Mouse (Mus musculus) hindbrain, postnatal 0 days (tissue): ENCODE measurements around the gene Adamtsl1. TPM values are rescaled to one million over a fixed set of nuclear protein-coding genes. Genes with fewer than 3 reads are reported as not detected.

Experiments used
- ATAC-seq: fragments of 200-750 bp; cut with Nextera tagmentation; 2 replicates; pipeline ENCODE4 v1.8.0; 2017; ENCODE audit warnings: mild to moderate bottlenecking, moderate TSS enrichment, moderate library complexity
- DNase-seq: peaks from one replicate; pipeline ENCODE4 v3.0.0-alpha.2; 2015; ENCODE audit warnings: low spot score
- H3K27ac ChIP-seq: fragments of 300-500 bp; sonication (generic); 2 replicates; pipeline ENCODE4 v1.5.1; 2014; ENCODE audit warnings: mild to moderate bottlenecking
- H3K27me3 ChIP-seq: fragments of 300-500 bp; sonication (generic); 2 replicates; pipeline ENCODE4 v1.6.1; 2014; ENCODE audit warnings: low read length, mixed read lengths; ENCODE audit not compliant: insufficient read depth
- H3K36me3 ChIP-seq: fragments of 300-500 bp; sonication (generic); 2 replicates; pipeline ENCODE4 v1.6.1; 2014; ENCODE audit warnings: low read length, mixed read lengths; ENCODE audit not compliant: insufficient read depth
- H3K4me1 ChIP-seq: fragments of 300-500 bp; sonication (generic); 2 replicates; pipeline ENCODE4 v1.6.1; 2014; ENCODE audit warnings: antibody characterized with exemption, low read length, mixed read lengths; ENCODE audit not compliant: insufficient read depth
- H3K4me2 ChIP-seq: fragments of 300-500 bp; sonication (generic); 2 replicates; pipeline ENCODE4 v1.6.1; 2014; ENCODE audit warnings: low read depth, mild to moderate bottlenecking, low read length, moderate library complexity, mixed read lengths
- H3K4me3 ChIP-seq: fragments of 300-500 bp; sonication (generic); 2 replicates; pipeline ENCODE4 v1.5.1; 2014; ENCODE audit warnings: low read length
- H3K9ac ChIP-seq: fragments of 300-500 bp; sonication (generic); replicated peaks from 2 replicates; pipeline ENCODE4 v1.6.1; 2014; ENCODE audit warnings: mild to moderate bottlenecking, low read length, moderate library complexity, mixed read lengths
- H3K9me3 ChIP-seq: fragments of 300-500 bp; sonication (generic); 2 replicates; pipeline ENCODE4 v1.6.1; 2016; ENCODE audit warnings: low read length, mixed read lengths
- CTCF ChIP-seq: IDR thresholded peaks from 2 replicates; pipeline ENCODE4 v1.5.1; 2016; ENCODE audit warnings: antibody characterized with exemption, control low read depth, low read depth
- WGBS: fragments of 180-500 bp; shearing (Covaris S2); extraction: QIAGEN DNeasy Blood & Tissue Kit; methylation state at CpG from one replicate; pipeline ENCODE4 v1.1.7; 2014; 5-methylcytosine and 5-hydroxymethylcytosine counted together
- polyA plus RNA-seq: library from polyadenylated mRNA; unstranded; fragments of >200 nt; fragmentation: Nextera tagmentation; extraction: Ambion mirVana; gene quantifications from 2 replicates; pipeline ENCODE4 v1.2.1, GENCODE M21; 2015
- total RNA-seq: library from RNA; depleted of rRNA; stranded (reverse); fragments of >200 nt; gene quantifications from 2 replicates; pipeline ENCODE4 v1.2.3, GENCODE M21; 2014

Adamtsl1 gene
- total and polyA plus RNA-seq, 2 experiments from 2014 or later = 8.0 to 13.4 TPM

DNA sequence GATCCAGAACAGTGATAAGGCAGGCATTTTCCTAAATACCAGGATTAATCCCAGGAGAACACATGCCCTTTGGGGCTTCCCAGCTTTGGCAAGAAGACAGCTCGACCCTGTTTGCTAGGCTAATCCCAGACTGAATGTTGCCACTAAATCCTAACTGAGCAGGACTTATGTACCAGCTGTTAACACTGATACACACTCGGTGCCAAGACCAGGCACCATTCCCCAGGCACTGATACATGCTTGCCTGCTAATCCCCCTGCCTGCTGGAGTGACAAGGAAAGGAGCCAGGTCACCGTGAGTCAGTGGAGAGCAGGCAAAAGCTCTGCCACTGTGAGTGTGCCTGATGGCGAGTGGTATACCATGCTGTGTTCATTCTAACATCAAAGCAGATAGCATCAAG lies 505.6 kb downstream of the Adamtsl1 start:
- ATAC-seq (peak; percentile 84), DNase-seq (peak; percentile 78)
- 28% methylated on average over 4 of the region's 4 CpGs for WGBS
- H3K9me3 ChIP-seq = no peaks in the 10 kb centered on the region
- H3K36me3 ChIP-seq = no peaks in the 10 kb centered on the region
- no peak overlapping the region for H3K27ac ChIP-seq
- no peak overlapping the region for H3K4me2 ChIP-seq
- no peak overlapping the region for H3K4me3 ChIP-seq
- no peak for TF ChIP-seq CTCF
- H3K9ac ChIP-seq = no peak overlapping the region
- H3K4me1 ChIP-seq = peaks cover 3% of the 10 kb centered on the region
- no peaks in the 10 kb centered on the region for H3K27me3 ChIP-seq

- 0 out of 2 replicates have a peak, but pooled peaks have one; percentile 8 for TF ChIP-seq CTCF
- 21% methylated on average over 10 of the region's 10 CpGs for WGBS
Measured at GRCm38 (mm10) chr4:86020372-86021090, 506.6 kb downstream of the Adamtsl1 start.

DNA sequence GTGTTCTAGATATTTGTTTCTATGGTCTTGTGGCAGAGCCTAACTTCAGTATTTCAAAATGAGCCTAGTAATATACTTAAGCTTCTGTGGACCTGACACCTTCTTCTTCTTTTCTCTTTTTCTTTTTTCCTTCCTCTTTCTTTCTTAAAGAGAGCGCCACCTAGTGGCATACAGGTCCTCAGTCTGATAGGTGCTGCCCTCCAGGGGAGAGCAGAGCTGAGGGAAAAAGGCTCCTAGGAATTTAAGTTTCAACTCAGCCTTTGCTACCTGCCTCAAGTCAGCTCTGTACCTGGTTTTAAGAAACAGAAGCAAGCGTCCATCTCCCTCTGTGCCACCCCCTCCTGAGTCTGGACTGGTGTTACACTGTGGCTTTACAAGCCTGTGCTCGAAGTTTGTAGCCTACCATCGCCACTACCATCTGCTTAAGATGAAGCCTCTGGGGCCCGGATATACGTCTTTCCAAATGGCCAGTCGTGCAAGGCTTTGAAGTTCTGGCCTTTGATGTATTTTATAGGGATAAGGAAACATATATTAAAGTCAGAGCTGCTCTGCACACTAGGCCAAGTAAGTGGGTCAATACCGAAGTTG lies 510.7 kb downstream of the Adamtsl1 start:
- DNase-seq = peak; percentile 70
- peaks cover 3% of the 10 kb centered on the region for H3K4me1 ChIP-seq
- H3K27ac ChIP-seq = no peak overlapping the region
- H3K4me2 ChIP-seq = no peak overlapping the region
- no peak overlapping the region for H3K9ac ChIP-seq
- peak; percentile 81 for TF ChIP-seq CTCF
- 57% methylated on average over 8 of the region's 8 CpGs for whole genome bisulfite sequencing
- H3K9me3 ChIP-seq = no peaks in the 10 kb centered on the region
- no peak overlapping the region for H3K4me3 ChIP-seq
- 0 out of 2 replicates have a peak, but pooled peaks have one; percentile 37 for ATAC-seq
- H3K27me3 ChIP-seq = no peaks in the 10 kb centered on the region
- H3K36me3 ChIP-seq = no peaks in the 10 kb centered on the region

More at GRCm38 (mm10) chr4:86020372-86021090, 506.6 kb downstream of the Adamtsl1 start:
- no peaks in the 10 kb centered on the region for H3K9me3 ChIP-seq
- no peak overlapping the region for H3K9ac ChIP-seq
- DNase-seq (peak; percentile 86), ATAC-seq (peak; percentile 90)
- H3K27ac ChIP-seq = peak overlapping the region; percentile 41; the same call in 1 of the 2 replicates
- H3K4me2 ChIP-seq = no peak overlapping the region
- no peaks in the 10 kb centered on the region for H3K27me3 ChIP-seq
- H3K4me3 ChIP-seq = no peak overlapping the region
- peaks cover 3% of the 10 kb centered on the region for H3K4me1 ChIP-seq
- no peaks in the 10 kb centered on the region for H3K36me3 ChIP-seq

GRCm38 (mm10) chr4:86029486-86029885 lies 515.5 kb downstream of the Adamtsl1 start:
- no peak overlapping the region for H3K4me2 ChIP-seq
- TF ChIP-seq CTCF = no peak
- peaks cover 4% of the 10 kb centered on the region for H3K4me1 ChIP-seq
- H3K4me3 ChIP-seq = no peak overlapping the region
- no peaks in the 10 kb centered on the region for H3K9me3 ChIP-seq
- no peak for ATAC-seq
- no peaks in the 10 kb centered on the region for H3K36me3 ChIP-seq
- H3K27me3 ChIP-seq = no peaks in the 10 kb centered on the region
- H3K9ac ChIP-seq = no peak overlapping the region
- no peak overlapping the region for H3K27ac ChIP-seq
- 70% methylated on average over 6 of the region's 6 CpGs for whole genome bisulfite sequencing
- DNase-seq = no peak

DNA sequence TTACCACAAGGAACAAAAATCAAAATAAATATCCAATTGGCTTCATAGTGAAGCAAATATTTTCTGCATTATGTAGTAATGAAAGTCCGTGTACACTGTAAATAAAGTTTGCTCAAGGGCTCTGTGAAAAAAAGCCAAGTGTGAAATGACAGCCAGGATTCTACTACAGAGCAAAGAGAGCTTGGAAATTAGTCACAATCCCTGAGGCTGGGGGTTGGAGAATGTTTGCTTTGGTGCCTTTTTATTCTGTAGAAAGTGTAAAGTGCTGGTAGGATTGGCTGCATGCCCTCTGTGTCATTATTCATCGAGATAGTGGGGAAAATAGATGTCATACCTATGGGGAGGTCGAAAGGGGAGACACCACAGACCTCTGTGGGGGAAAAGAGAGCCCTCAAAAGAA lies 516.2 kb downstream of the Adamtsl1 start:
- no peak for ATAC-seq
- no peaks in the 10 kb centered on the region for H3K27me3 ChIP-seq
- no peak for DNase-seq
- no peaks in the 10 kb centered on the region for H3K36me3 ChIP-seq
- H3K9ac ChIP-seq = no peak overlapping the region
- H3K9me3 ChIP-seq = no peaks in the 10 kb centered on the region
- H3K4me3 ChIP-seq = no peak overlapping the region
- peaks cover 4% of the 10 kb centered on the region for H3K4me1 ChIP-seq
- TF ChIP-seq CTCF = no peak
- 51% methylated on average over 3 of the region's 3 CpGs for WGBS
- no peak overlapping the region for H3K27ac ChIP-seq
- no peak overlapping the region for H3K4me2 ChIP-seq

- WGBS = 9% methylated on average over 8 of the region's 8 CpGs
- ATAC-seq (no peak), DNase-seq (peak; percentile 18)
- H3K27me3 ChIP-seq = no peaks in the 10 kb centered on the region
- H3K27ac ChIP-seq = no peak overlapping the region
- no peaks in the 10 kb centered on the region for H3K36me3 ChIP-seq
- H3K9ac ChIP-seq = no peak overlapping the region
- TF ChIP-seq CTCF = no peak
- H3K9me3 ChIP-seq = no peaks in the 10 kb centered on the region
- H3K4me1 ChIP-seq = peaks cover 4% of the 10 kb centered on the region
- H3K4me2 ChIP-seq = 0 out of 2 replicates have a peak overlapping the region, but pooled peaks have one; percentile 8
- H3K4me3 ChIP-seq = no peak overlapping the region
Measured at GRCm38 (mm10) chr4:86031041-86031440, 517.1 kb downstream of the Adamtsl1 start.

DNA sequence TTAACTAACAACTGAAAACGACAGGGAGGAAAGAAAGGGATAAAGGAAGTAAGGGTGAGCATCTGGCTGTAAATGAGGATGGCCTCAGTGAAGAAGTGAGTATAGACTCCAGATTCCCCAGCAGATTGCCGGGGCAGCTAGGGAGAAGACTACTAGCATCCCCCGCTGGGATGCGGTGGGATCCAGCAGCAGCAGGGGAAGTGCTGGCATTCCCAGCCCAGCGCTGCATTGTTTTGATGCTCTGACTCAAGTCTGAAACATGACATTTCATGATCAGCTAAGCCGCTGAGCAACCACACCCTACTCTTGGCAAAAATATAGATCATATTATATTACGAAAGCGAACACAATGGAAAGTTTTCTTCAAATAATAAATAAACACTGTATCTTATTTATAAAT lies 526.9 kb downstream of the Adamtsl1 start:
- Histone ChIP-seq H3K4me2 (no peak overlapping the region), H3K27ac (no peak overlapping the region), H3K4me1 (no peaks in the 10 kb centered on the region; the same call in 1 of the 2 replicates), H3K27me3 (no peaks in the 10 kb centered on the region), H3K9me3 (no peaks in the 10 kb centered on the region), H3K4me3 (no peak overlapping the region), H3K9ac (no peak overlapping the region), H3K36me3 (no peaks in the 10 kb centered on the region)
- ATAC-seq (no peak), DNase-seq (no peak)
- WGBS = 35% methylated on average over 8 of the region's 8 CpGs
- TF ChIP-seq CTCF = no peak
